Mouse (Mus musculus) liver, embryonic 16.5 days (tissue): ENCODE data around the gene Lsm2. TPM values are rescaled to one million over a fixed set of nuclear protein-coding genes. Genes with fewer than 3 reads are reported as not detected.
"Not testable (repeated sequence)": the region's sequence is repeated elsewhere in the genome, so short reads cannot be mapped to it uniquely, and the experiment has no call there.

Experiments used
- ATAC-seq: fragments of 200-750 bp; cut with Nextera tagmentation; 2 replicates; pipeline ENCODE4 v1.8.0; 2017; ENCODE audit warnings: low read depth, mild to moderate bottlenecking, moderate number of reproducible peaks, moderate library complexity
- H3K27ac ChIP-seq: fragments of 300-500 bp; sonication (generic); 2 replicates; pipeline ENCODE4 v1.5.1; 2014; ENCODE audit warnings: mild to moderate bottlenecking, low read length
- H3K27me3 ChIP-seq: fragments of 300-500 bp; sonication (generic); 2 replicates; pipeline ENCODE4 v1.6.1; 2014; ENCODE audit warnings: low read depth, low read length, mixed read lengths; ENCODE audit not compliant: control insufficient read depth, insufficient read depth
- H3K36me3 ChIP-seq: fragments of 300-500 bp; sonication (generic); 2 replicates; pipeline ENCODE4 v1.6.1; 2014; ENCODE audit warnings: mild to moderate bottlenecking; ENCODE audit not compliant: control insufficient read depth, insufficient read depth
- H3K4me1 ChIP-seq: fragments of 300-500 bp; sonication (generic); 2 replicates; pipeline ENCODE4 v1.6.1; 2014; ENCODE audit warnings: low read depth, low read length, mixed read lengths; ENCODE audit not compliant: control insufficient read depth
- H3K4me2 ChIP-seq: fragments of 300-500 bp; sonication (generic); 2 replicates; pipeline ENCODE4 v1.6.1; 2014; ENCODE audit warnings: low read depth, low read length, mixed read lengths
- H3K4me3 ChIP-seq: fragments of 300-500 bp; sonication (generic); 2 replicates; pipeline ENCODE4 v1.5.1; 2014; ENCODE audit warnings: low read depth, mild to moderate bottlenecking, low read length
- H3K9ac ChIP-seq: fragments of 300-500 bp; sonication (generic); 2 replicates; pipeline ENCODE4 v1.6.1; 2014; ENCODE audit warnings: low read depth, low read length
- H3K9me3 ChIP-seq: fragments of 300-500 bp; sonication (generic); replicated peaks from 2 replicates; pipeline ENCODE4 v1.6.1; 2016; ENCODE audit warnings: low read length; ENCODE audit not compliant: control insufficient read depth
- WGBS: fragments of 180-500 bp; shearing (Covaris S2); extraction: QIAGEN DNeasy Blood & Tissue Kit; methylation state at CpG from one replicate; pipeline ENCODE4 v1.1.7; 2014; ENCODE audit not compliant: insufficient replicate concordance; 5-methylcytosine and 5-hydroxymethylcytosine counted together
- polyA plus RNA-seq: library from polyadenylated mRNA; unstranded; fragments of >200 nt; fragmentation: Nextera tagmentation; extraction: Ambion mirVana; gene quantifications from 2 replicates; pipeline ENCODE4 v1.2.1, GENCODE M21; 2015

Lsm2 gene
- polyA plus RNA-seq, 1 experiment from 2014 or later, result 97.6 TPM

GRCm38 (mm10) chr17:35001452-35002152 lies 19.9 kb downstream of the Lsm2 start:
- no peaks in the 10 kb centered on the region for H3K9me3 ChIP-seq
- peaks cover 31% of the 10 kb centered on the region for H3K36me3 ChIP-seq
- H3K4me2 ChIP-seq, result peak overlapping the region; percentile 95
- under 1% methylated on average over 35 of the region's 35 CpGs for WGBS
- H3K4me1 ChIP-seq, result peaks cover 46% of the 10 kb centered on the region
- ATAC-seq, result peak; percentile 6
- H3K9ac ChIP-seq, result peak overlapping the region; percentile 95
- H3K27me3 ChIP-seq, result no peaks in the 10 kb centered on the region
- H3K27ac ChIP-seq, result peak overlapping the region; percentile 97
- peak overlapping the region; percentile 82 for H3K4me3 ChIP-seq

- peak overlapping the region; percentile 82 for H3K4me3 ChIP-seq
- H3K27ac ChIP-seq, result peak overlapping the region; percentile 97
- H3K27me3 ChIP-seq, result no peaks in the 10 kb centered on the region
- peak overlapping the region; percentile 95 for H3K9ac ChIP-seq
- peak overlapping the region; percentile 95 for H3K4me2 ChIP-seq
- peaks cover 31% of the 10 kb centered on the region for H3K36me3 ChIP-seq
- WGBS, result 2% methylated on average over 12 of the region's 12 CpGs
- H3K9me3 ChIP-seq, result no peaks in the 10 kb centered on the region
- peak; percentile 11; the same call in 1 of the 2 replicates for ATAC-seq
- peaks cover 40% of the 10 kb centered on the region for H3K4me1 ChIP-seq
These were observed 20.6 kb downstream of the Lsm2 start for GRCm38 (mm10) chr17:35002153-35002865.

- H3K4me3 ChIP-seq, result peak overlapping the region; percentile 82
- H3K9ac ChIP-seq, result peak overlapping the region; percentile 95
- H3K36me3 ChIP-seq, result peaks cover 31% of the 10 kb centered on the region
- no peaks in the 10 kb centered on the region for H3K27me3 ChIP-seq
- no peaks in the 10 kb centered on the region for H3K9me3 ChIP-seq
- H3K4me1 ChIP-seq, result peaks cover 32% of the 10 kb centered on the region
- no peak for ATAC-seq
- peak overlapping the region; percentile 95 for H3K4me2 ChIP-seq
- WGBS, result 35% methylated on average over 9 of the region's 9 CpGs
- peak overlapping the region; percentile 97 for H3K27ac ChIP-seq
These were observed 21.6 kb downstream of the Lsm2 start for GRCm38 (mm10) chr17:35003022-35003838.

GRCm38 (mm10) chr17:35004075-35004717 lies 22.5 kb downstream of the Lsm2 start:
- 87% methylated on average over 17 of the region's 17 CpGs for WGBS
- H3K9me3 ChIP-seq, result no peaks in the 10 kb centered on the region
- no peak overlapping the region for H3K4me3 ChIP-seq
- H3K36me3 ChIP-seq, result peaks cover 38% of the 10 kb centered on the region
- H3K27ac ChIP-seq, result no peak overlapping the region
- H3K4me2 ChIP-seq, result no peak overlapping the region
- ATAC-seq, result no peak
- peaks cover 23% of the 10 kb centered on the region for H3K4me1 ChIP-seq
- H3K27me3 ChIP-seq, result no peaks in the 10 kb centered on the region
- no peak overlapping the region for H3K9ac ChIP-seq

GRCm38 (mm10) chr17:35005158-35005557 lies 23.5 kb downstream of the Lsm2 start:
- ATAC-seq, result no peak
- H3K9ac ChIP-seq, result no peak overlapping the region
- H3K4me2 ChIP-seq, result no peak overlapping the region
- no peak overlapping the region for H3K27ac ChIP-seq
- no peak overlapping the region for H3K4me3 ChIP-seq
- no peaks in the 10 kb centered on the region for H3K9me3 ChIP-seq
- no peaks in the 10 kb centered on the region for H3K27me3 ChIP-seq
- H3K4me1 ChIP-seq, result peaks cover 21% of the 10 kb centered on the region
- peaks cover 38% of the 10 kb centered on the region for H3K36me3 ChIP-seq
- WGBS, result 86% methylated on average over 10 of the region's 10 CpGs

- H3K4me2 ChIP-seq, H3K9me3 ChIP-seq, H3K4me3 ChIP-seq, H3K27me3 ChIP-seq, H3K27ac ChIP-seq, ATAC-seq, H3K9ac ChIP-seq: not testable (repeated sequence)
- WGBS, result 88% methylated on average over 4 of the region's 5 CpGs
- Histone ChIP-seq H3K4me1 (peaks cover 21% of the 10 kb centered on the region), H3K36me3 (peaks cover 45% of the 10 kb centered on the region)
These were observed 24.2 kb downstream of the Lsm2 start for GRCm38 (mm10) chr17:35005902-35006301.

GRCm38 (mm10) chr17:35007387-35007991 lies 25.8 kb downstream of the Lsm2 start:
- no peak for ATAC-seq
- H3K27me3 ChIP-seq, result no peaks in the 10 kb centered on the region
- H3K4me1 ChIP-seq, result peaks cover 19% of the 10 kb centered on the region
- H3K9ac ChIP-seq, result no peak overlapping the region
- H3K4me2 ChIP-seq, result no peak overlapping the region
- 79% methylated on average over 7 of the region's 7 CpGs for WGBS
- H3K27ac ChIP-seq, result no peak overlapping the region
- no peaks in the 10 kb centered on the region for H3K9me3 ChIP-seq
- no peak overlapping the region for H3K4me3 ChIP-seq
- peaks cover 61% of the 10 kb centered on the region for H3K36me3 ChIP-seq

GRCm38 (mm10) chr17:35009586-35009985 lies 27.9 kb downstream of the Lsm2 start:
- Histone ChIP-seq H3K9ac (no peak overlapping the region), H3K9me3 (no peaks in the 10 kb centered on the region), H3K4me3 (no peak overlapping the region), H3K27me3 (no peaks in the 10 kb centered on the region), H3K4me2 (no peak overlapping the region), H3K36me3 (peaks cover 77% of the 10 kb centered on the region), H3K27ac (no peak overlapping the region), H3K4me1 (no peaks in the 10 kb centered on the region; the same call in 1 of the 2 replicates)
- no peak for ATAC-seq
- WGBS, result 82% methylated on average over 7 of the region's 7 CpGs
